Mouse (Mus musculus) A20 (cell line): ENCODE results near the gene E130208F15Rik.

Source experiments
- DNase-seq: peaks from one replicate; pipeline ENCODE4 v3.0.0-alpha.2; 2011; ENCODE audit warnings: low read depth, low spot score

Gene E130208F15Rik

DNA sequence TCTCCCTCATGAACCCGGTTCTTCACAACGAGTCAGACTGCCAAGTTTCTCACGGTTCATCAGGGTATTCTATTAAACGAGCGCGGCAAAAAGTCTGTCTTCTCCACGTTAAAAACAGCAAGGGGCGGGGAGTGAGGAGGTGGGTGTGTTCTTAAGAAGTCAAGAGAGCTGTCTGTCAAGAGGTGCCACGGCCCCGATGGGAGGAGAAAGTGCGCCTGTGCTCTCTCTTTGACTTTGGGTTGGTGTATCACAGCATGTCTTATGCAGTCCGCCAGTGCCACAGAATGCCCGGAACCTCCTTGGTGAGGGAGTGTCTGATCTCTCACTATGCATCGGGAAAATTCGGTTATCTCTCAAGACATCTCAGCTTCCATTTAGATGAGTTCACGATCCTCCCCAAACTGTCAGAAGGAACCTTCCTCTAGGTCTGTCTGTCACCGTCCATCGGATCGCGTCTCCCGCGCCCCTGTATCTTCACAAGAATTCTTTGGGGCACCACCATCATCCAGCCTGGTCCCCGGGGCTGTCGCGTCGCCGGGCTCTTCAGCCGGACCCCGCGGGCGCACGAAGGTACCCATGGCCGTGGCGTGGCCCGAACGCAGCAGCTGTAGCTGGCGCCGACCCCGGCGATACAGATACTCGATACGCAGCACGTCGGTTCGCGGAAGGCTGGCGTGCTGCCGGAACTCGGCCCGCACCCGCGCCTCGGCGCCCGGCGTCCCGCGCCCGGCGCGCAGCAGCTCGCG lies at the start of gene E130208F15Rik:
E130208F15Rik (plus strand) TSS at position 202 of the 746 bp plus-strand sequence.
- DNase-seq, result peak; percentile 92

DNA sequence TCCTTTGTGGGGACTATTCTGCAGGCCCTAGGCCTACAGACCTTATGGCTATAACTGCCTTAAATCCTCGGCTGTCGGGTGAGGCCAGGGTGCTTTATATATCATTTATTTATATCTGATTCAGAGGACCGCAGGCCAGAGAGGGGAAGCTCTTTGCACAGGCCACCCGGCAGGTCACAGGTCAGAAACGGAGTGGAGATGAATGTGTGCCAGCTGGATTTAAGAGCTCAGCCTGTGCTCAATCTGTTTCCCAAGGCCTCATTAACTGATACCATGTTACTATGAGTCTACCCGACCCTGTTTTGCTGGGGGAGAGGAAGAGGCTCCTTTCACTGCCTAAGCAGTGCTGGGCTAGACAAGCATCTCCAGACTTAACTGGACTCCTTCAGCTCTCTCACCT lies 47.2 kb upstream of the E130208F15Rik start:
- DNase-seq, result no peak

- DNase-seq, result no peak
These were observed 42.6 kb upstream of the E130208F15Rik start for GRCm38 (mm10) chr7:30278911-30279310.

- no peak for DNase-seq
These were observed 42.0 kb upstream of the E130208F15Rik start for GRCm38 (mm10) chr7:30279536-30279935.

DNA sequence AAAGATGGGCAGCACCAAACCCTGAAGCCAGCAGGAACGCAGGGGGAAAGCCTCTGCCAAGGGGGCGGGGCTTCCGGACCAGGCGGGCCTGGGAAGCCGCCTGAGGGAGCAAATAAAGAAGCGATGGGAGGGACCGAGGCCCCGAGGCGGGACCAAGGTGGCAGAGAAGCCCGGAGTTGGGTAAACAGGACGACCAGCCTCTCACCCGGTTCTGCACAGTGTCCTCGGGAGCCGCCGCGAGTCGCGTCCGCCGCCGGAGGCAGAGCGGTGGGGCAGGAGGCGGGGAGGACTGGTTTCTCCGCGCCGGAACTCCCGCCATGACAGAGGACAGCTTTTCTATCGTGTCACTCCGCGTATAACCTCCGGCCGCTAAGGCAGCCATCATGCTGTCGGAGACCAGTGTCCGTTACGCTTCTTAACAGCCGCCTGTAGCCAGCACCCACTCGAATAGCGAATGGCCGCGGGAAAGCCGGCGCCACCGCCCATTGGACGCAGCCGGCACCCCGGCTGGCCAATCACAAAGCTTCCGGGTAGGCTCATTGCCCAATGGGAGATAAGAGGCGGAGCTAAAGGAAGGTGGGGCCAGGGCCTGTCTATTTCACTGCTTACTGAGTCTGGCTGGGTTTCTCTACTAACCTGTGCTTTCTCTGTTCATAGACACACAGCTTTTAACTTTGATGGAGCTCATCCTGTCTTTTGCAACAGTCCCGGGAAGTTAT lies 41.4 kb upstream of the E130208F15Rik start, which contains the start of the genes Thap8 and Wdr62:
Thap8 (plus strand) TSS at position 144 of the 719 bp plus-strand sequence.
Wdr62 (minus strand) TSS at position 469 of the 719 bp plus-strand sequence.
- DNase-seq, result peak; percentile 96

DNA sequence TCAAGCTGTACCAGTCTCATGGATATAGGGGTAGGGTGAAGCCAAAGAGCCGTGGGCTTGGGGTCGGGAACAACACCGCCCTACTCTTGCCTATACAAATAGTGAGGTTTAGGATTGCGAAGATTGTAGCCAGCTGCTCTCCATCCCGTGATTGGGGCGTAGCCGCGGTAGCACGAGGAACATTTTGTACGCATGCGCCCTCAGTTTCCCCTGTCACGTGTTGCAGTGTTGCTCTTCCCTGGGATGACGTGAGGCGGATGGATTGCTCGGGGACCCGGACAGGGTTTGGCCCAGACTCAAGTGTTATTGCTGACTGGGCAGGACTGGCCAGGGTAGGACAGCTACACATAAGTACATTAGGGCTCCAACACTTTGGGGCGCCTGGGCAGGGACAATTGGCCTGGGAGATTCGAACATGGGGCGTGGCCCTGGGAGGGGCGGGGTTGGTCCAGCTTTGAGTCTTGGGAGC lies 40.8 kb upstream of the E130208F15Rik start:
- DNase-seq, result peak; percentile 91

GRCm38 (mm10) chr7:30281522-30281921 lies 40.0 kb upstream of the E130208F15Rik start:
- no peak for DNase-seq

GRCm38 (mm10) chr7:30282740-30283139 lies 38.8 kb upstream of the E130208F15Rik start:
- DNase-seq, result no peak

GRCm38 (mm10) chr7:30286701-30287410 lies 34.7 kb upstream of the E130208F15Rik start:
- no peak for DNase-seq

DNA sequence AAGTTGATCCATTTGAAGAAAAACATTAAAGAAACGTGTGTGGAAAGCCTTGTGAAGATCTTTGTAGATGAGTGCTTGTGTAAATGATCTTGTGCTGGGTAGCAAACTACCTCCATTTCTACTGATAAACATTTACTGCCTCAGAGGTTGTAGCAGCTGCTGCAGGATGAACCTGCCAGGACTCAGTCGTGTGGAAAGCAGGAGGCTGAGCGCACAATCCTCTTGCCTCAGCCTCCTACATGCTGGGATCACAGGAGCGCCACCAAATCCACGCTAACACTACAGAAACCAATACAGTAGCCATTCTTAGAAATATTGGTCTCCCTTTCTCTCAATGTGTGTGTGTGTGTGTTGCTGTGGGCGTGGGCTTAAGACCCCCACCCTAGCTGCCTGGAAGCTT lies 33.5 kb upstream of the E130208F15Rik start:
- DNase-seq, result no peak

GRCm38 (mm10) chr7:30289071-30289713 lies 32.3 kb upstream of the E130208F15Rik start:
- no peak for DNase-seq

DNA sequence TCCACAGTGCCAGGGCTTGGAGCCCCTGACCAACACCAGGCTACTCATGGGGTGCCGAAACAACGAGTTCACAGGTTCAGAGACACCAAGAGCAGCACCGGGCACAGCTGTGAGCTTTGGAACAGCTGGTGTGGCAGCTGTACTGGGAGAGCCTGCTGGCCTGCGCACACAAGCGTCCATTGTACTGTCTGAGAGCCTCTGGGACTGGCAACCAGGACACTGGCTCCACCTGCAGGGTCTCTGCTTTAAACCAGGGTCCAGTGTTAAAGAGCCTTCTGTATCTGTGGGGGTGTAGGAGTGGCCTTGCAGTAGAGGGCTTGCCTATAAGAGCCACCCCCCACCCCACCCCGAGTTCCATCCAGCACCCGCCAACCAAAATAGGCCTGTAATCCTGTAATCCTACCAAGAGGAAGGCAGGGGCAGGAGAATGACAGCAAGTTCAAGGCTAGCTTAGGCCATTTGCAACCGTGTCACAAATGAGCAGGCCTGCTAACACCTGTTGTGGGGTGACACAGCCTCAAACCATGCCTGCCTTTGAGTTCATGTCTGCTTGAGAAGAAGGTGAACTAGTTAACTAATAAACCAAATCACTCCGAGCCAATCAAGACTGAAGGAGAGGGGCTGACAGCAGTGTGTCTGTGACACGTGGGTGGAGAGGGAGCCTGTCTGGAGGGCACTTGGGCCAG lies 31.7 kb upstream of the E130208F15Rik start:
- no peak for DNase-seq

DNA sequence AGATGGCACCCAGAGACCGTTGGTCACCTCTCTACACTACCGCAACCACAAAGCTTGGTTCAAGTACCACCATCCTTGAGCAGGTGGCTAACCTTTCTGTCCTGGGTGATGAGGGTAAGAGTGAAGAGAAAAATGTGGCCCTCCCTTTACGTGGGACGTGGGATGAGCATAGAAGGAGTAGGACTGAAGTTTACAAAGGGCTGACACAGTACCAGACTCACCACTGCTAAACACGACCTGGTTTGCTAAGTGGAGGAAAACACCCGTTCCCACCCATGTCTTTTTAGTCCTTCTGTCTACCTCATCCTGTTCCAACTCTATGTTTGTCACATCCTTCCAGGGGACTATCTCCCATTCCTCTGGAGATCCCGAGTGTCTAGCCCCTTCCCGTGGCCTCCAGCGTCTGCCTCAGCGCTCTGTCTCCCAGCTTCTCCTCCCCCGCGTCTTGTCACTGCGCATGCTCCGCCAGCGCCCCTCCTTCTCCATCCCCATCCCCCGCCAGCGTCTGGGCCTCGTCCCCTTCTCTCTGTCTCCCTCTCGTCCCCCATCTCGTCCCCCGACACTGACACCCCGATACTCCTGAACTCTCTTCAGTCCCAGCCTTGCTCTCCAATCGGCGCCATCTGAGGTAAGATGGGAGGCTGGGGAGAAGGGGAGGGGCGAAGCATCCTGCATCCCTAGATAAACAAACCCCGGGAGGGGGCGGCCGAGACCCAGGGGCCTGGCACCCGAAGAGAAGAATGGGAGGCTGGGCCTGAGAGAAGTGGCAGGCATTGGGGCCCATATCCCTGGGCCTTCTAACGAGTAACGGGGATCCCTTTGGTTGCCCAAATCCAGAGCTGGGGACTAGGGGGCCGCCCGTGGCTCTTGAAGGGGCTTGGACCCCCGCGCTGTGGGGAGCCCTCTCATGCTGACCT lies 30.1 kb upstream of the E130208F15Rik start, which contains the start of gene Clip3:
Clip3 (plus strand) TSS at position 514 of the 917 bp plus-strand sequence.
- no peak for DNase-seq

- no peak for DNase-seq
These were observed 27.7 kb upstream of the E130208F15Rik start for GRCm38 (mm10) chr7:30293795-30294194.

GRCm38 (mm10) chr7:30294296-30294695 lies 27.2 kb upstream of the E130208F15Rik start:
- DNase-seq, result no peak

DNA sequence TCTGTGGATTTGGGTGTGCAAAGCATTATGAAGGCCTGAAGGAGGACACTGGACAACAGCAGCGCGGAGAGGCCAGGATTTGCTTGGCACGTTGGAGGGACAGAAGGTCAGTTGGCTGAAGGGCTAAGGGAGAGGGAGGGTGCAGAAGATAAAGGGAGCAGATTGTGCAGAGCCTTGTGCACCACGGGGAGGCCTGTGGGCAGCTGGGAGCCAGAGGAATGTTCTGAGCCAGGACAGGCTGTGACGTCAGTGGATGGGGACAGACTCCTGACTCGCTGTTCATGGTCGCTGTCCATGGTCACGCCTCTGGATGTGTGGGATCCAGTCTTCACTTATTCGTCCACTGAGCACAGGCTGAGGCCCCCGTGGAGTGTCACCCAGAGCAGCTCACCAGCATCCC lies 26.4 kb upstream of the E130208F15Rik start:
- DNase-seq, result no peak

DNA sequence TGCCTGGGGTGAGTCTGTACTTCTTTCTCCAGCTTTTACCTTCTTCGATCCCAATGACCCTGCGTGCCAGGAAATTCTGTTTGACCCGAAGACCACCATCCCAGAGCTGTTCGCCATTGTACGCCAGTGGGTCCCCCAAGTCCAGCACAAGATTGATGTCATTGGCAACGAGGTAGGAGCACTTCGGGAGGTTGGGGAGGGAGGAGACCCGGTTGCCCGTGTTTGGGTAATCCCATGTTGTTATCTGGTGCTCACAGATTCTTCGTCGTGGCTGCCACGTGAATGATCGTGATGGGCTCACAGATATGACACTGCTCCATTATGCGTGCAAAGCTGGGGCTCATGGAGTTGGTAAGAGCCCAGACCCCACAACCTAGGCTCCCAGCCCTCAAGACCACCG lies 24.7 kb upstream of the E130208F15Rik start:
- DNase-seq, result no peak

DNA sequence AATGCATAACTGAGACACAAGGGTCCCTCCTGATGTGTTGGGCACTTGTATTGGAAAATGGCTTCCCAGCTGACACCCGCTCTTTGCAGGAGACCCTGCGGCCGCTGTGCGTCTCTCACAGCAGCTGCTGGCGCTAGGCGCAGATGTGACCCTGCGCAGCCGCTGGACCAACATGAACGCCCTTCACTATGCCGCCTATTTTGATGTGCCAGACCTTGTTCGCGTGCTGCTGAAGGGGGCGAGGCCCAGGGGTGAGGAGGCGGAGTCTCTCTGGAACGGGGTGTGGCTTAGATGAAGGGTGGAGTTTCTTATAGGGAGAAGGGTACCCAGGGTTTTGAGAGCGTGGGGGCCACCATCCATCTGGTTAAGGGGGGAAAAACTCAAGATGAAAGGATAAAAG lies 24.3 kb upstream of the E130208F15Rik start:
- no peak for DNase-seq

DNA sequence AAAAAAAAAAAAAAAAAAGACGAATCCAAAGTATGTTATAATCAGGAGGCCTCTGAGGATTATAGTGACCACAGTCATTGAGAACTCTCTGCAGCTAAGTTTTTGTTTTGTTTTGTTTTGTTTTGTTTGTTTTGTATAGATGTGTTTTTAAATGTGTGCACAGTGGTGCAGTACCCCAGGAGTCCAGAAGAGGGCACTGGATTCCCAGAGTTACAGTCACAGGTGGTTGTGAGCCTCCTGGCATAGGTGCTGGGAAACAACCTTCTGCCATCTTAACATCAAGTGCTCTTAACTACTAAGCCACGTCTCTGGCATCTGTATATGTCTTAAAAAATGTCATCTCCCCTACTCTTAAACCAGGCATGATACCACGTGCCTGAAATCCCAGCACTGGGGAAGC lies 20.6 kb upstream of the E130208F15Rik start:
- peak; percentile 67 for DNase-seq
